Mouse (Mus musculus): Measurements from ENCODE around the gene Gpr160. TPM values are rescaled to one million over a fixed set of nuclear protein-coding genes. Genes with fewer than 3 reads are reported as not detected.
A peak's percentile ranks its signal among the peaks of the same experiment; 100 is the strongest.
"Not testable (repeated sequence)": the region's sequence is repeated elsewhere in the genome, so short reads cannot be mapped to it uniquely, and the experiment has no call there.

Gpr160 gene
- polyA plus RNA-seq, 1 experiment, result 11.2 TPM

DNA sequence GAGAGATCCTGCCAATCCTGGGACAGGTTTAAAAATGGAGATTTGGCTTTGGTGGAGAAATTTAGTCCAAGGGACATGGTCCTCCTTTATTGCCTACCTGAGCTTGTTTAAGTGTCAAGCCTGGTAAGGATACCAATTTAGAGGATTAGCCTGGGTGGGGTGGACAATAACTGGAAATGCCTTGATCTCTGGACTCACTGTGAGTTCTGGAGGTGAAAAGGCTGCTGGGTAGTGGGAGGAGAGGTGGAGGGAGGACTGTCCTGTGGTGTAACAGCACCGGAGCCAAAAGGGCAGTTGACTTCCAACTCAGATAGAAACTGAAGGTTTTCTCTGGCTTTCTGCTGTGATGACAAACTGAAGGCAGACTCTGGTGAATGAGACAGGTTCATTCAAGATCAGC is 8.3 kb upstream of the Gpr160 start:
- Histone ChIP-seq H3K4me1 (ENCODE audit: control insufficient read depth, insufficient read depth, low read length) (no peaks in the 10 kb centered on the region), H3K4me3 (replicated peaks; ENCODE audit: control insufficient read depth, low read depth, low read length) (no peak overlapping the region), H3K27ac (ENCODE audit: control insufficient read depth, insufficient read depth, low read depth, low read length, poor library complexity) (no peak overlapping the region)
- 67% methylated on average over 1 of the region's 1 CpGs for WGBS
- no peak for TF ChIP-seq POLR2A (IDR thresholded peaks at IDR 0.05; ENCODE audit: borderline replicate concordance, control insufficient read depth, low read depth, low read length)
- TF ChIP-seq CTCF (IDR thresholded peaks at IDR 0.05; ENCODE audit: control insufficient read depth, insufficient read depth, low read length), result no peak

DNA sequence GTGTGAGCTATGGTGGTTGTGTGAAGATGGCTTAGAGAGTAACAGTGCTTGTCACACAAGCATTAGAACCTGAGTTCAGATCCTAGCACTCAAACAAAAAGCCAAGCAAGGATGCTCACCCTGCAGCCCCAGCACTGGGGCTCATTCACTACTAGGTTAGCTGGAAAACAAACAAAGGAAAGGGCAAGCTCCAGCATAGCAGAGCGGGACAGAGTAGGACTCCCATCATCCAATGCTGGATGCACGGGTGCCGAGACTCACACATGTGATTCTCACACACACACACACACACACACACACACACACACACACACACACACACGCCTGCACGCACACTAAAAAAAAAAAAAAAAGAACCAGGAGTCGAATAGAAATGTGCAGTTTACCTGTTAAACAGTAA is 4.3 kb upstream of the Gpr160 start:
- Histone ChIP-seq H3K4me3 (replicated peaks; ENCODE audit: control insufficient read depth, low read depth, low read length) (no peak overlapping the region), H3K27ac (ENCODE audit: control insufficient read depth, insufficient read depth, low read depth, low read length, poor library complexity) (no peak overlapping the region), H3K4me1 (ENCODE audit: control insufficient read depth, insufficient read depth, low read length) (no peaks in the 10 kb centered on the region)
- TF ChIP-seq POLR2A (IDR thresholded peaks at IDR 0.05; ENCODE audit: borderline replicate concordance, control insufficient read depth, low read depth, low read length) (no peak), CTCF (IDR thresholded peaks at IDR 0.05; ENCODE audit: control insufficient read depth, insufficient read depth, low read length) (no peak)
- WGBS, result 50% methylated on average over 6 of the region's 6 CpGs

DNA sequence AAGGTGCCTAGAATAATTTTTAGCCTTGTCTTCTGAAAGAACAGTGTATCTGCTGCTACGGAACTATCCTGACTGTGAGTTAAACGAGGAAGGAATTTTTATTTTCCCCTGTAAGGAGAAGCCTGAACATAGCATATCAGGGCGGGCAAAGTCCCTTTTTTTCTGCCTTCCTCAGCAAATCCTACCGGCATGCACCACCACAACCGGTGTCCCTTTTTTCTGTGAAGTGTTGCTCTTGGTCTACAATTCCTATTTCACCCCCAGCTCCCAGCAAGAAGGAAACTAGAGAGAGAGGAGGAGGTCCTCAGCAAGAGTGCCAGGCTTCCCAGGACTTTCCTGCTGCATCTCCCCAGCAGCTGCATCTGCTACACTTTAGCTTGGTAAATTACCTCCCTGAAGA is 2.2 kb upstream of the Gpr160 start:
- TF ChIP-seq POLR2A (IDR thresholded peaks at IDR 0.05; ENCODE audit: borderline replicate concordance, control insufficient read depth, low read depth, low read length) (no peak), CTCF (IDR thresholded peaks at IDR 0.05; ENCODE audit: control insufficient read depth, insufficient read depth, low read length) (no peak)
- Histone ChIP-seq H3K4me3 (replicated peaks; ENCODE audit: control insufficient read depth, low read depth, low read length) (no peak overlapping the region), H3K27ac (ENCODE audit: control insufficient read depth, insufficient read depth, low read depth, low read length, poor library complexity) (no peak overlapping the region), H3K4me1 (ENCODE audit: control insufficient read depth, insufficient read depth, low read length) (no peaks in the 10 kb centered on the region; the same call in 1 of the 2 replicates)
- WGBS, result 88% methylated on average over 5 of the region's 5 CpGs

DNA sequence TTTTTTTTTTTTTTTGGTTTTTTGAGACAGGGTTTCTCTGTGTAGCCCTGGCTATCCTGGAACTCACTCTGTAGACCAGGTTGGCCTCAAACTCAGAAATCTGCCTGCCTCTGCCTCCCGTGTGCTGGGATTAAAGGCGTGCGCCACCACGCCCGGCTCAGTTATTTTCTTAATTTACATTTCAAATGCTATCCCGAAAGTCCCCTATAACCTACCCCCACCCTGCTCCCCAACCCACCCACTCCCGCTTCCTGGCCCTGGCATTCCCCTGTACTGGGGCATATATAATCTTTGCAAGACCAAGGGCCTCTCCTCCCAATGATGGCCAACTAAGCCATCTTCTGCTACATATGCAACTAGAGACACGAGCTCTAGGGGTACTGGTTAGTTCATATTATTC is 3.8 kb downstream of the Gpr160 start:
- not testable (repeated sequence) for H3K4me3 ChIP-seq (replicated peaks; ENCODE audit: control insufficient read depth, low read depth, low read length); H3K4me1 ChIP-seq (ENCODE audit: control insufficient read depth, insufficient read depth, low read length); H3K27ac ChIP-seq (ENCODE audit: control insufficient read depth, insufficient read depth, low read depth, low read length, poor library complexity)
- WGBS, result 88% methylated on average over 8 of the region's 8 CpGs

DNA sequence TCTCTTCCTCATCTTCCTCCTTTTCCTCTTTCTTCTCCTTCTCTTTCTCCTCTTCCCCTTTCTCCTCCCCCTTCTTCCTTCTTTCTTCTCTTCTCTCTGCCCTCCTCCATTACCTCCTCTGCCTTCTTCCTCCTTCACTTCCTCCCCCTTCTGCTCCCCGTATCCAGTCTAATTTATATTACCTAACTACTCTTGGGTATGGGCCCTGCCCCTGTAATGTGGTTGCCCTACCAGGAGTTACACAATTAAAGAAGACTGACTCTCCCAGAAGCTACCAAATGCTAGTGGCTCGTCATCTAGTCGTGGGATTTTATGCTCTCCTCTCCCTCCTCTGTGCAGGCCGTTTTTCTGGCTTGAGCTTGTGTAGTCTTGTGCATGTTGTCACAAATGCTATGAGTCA is 5.0 kb downstream of the Gpr160 start:
- H3K4me1 ChIP-seq (ENCODE audit: control insufficient read depth, insufficient read depth, low read length), result peaks cover 7% of the 10 kb centered on the region; the same call in 1 of the 2 replicates
- H3K4me3 ChIP-seq (replicated peaks; ENCODE audit: control insufficient read depth, low read depth, low read length), result no peak overlapping the region
- no peak overlapping the region for H3K27ac ChIP-seq (ENCODE audit: control insufficient read depth, insufficient read depth, low read depth, low read length, poor library complexity)
- TF ChIP-seq POLR2A (IDR thresholded peaks at IDR 0.05; ENCODE audit: borderline replicate concordance, control insufficient read depth, low read depth, low read length), result no peak
- WGBS, result 29% methylated on average over 4 of the region's 4 CpGs

DNA sequence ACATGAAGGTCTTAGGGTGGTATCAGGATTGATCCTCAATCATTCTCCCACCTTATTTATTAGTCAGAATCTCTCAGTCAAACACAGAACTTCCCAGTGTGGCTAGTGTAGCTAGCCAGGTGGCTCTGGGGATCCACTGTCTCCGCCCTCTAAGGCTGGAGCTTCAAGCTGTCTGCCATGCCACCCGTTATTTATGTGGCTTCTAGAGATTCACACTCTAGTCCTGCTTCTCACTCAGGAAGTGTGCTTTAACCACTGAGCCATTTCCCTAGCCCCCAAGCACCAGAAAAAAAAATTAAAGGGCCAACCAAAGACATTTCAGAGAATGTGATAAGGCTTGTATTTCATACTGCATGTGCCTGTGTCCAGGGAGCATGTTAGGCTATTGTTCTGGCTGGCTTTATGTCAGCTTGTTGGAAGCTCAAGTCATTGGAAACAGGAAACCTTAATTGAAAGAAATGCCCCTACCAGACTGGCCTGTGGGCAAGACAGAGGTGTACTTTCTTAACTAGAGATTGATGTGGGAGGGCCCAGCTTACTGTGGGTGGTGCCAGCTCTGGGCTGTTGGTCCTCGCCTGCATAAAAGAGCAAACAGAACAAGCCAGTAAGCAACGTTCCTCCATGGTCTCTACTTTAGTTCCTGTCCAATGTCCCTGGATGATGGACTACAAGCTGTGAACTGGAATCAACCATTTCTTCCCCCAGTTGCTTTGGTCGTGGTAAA is 8.1 kb downstream of the Gpr160 start:
- H3K4me3 ChIP-seq (replicated peaks; ENCODE audit: control insufficient read depth, low read depth, low read length), result no peak overlapping the region
- TF ChIP-seq POLR2A (IDR thresholded peaks at IDR 0.05; ENCODE audit: borderline replicate concordance, control insufficient read depth, low read depth, low read length) (no peak), CTCF (IDR thresholded peaks at IDR 0.05; ENCODE audit: control insufficient read depth, insufficient read depth, low read length) (no peak)
- WGBS, result 11% methylated on average over 5 of the region's 5 CpGs
- H3K27ac ChIP-seq (ENCODE audit: control insufficient read depth, insufficient read depth, low read depth, low read length, poor library complexity), result peak overlapping the region; percentile 74
- H3K4me1 ChIP-seq (ENCODE audit: control insufficient read depth, insufficient read depth, low read length), result peaks cover 7% of the 10 kb centered on the region; the same call in 1 of the 2 replicates

DNA sequence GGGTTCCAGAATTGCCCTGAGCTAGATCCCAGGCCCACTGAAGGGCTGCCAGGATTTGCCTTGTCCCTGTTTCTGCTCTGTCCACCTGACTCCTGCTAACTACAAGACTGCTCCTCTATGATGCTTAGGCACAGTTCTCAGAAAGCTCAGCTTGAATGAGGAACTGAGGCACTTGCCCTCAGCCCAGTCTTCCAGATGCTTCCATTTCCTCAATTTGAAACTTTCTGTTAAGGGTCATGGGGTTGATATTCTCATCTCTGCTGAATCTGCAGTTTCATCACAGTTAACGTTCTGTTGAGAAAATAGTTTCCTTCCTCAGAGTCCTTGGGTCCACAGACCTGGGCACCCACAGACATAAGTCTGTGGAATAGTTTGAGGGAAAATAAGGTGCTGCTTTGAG is 8.9 kb downstream of the Gpr160 start:
- 5% methylated on average over 1 of the region's 1 CpGs for WGBS
- TF ChIP-seq CTCF (IDR thresholded peaks at IDR 0.05; ENCODE audit: control insufficient read depth, insufficient read depth, low read length) (no peak), POLR2A (IDR thresholded peaks at IDR 0.05; ENCODE audit: borderline replicate concordance, control insufficient read depth, low read depth, low read length) (no peak)
- Histone ChIP-seq H3K27ac (ENCODE audit: control insufficient read depth, insufficient read depth, low read depth, low read length, poor library complexity) (peak overlapping the region; percentile 74), H3K4me1 (ENCODE audit: control insufficient read depth, insufficient read depth, low read length) (peaks cover 7% of the 10 kb centered on the region; the same call in 1 of the 2 replicates), H3K4me3 (replicated peaks; ENCODE audit: control insufficient read depth, low read depth, low read length) (no peak overlapping the region)

DNA sequence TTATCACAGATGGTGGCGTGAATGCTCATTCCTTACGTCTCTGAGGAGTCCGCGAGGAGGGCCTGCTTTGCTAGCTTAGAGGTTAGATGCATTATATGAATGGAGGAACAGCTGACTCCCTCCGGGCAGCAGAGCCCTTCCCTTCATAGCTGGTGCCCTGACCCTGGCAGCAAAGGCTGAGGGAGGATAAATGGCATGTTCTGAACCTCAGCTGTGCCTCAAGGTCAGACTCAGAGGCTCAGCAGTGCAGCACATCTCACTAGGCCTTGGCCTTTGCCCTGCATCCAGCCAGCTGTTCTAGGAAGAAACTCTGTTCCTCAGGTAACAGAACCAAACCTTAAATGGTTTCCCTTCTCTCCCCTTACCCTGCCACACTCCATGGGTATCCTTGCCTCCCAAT is 12.4 kb downstream of the Gpr160 start:
- Histone ChIP-seq H3K4me3 (replicated peaks; ENCODE audit: control insufficient read depth, low read depth, low read length) (no peak overlapping the region), H3K4me1 (ENCODE audit: control insufficient read depth, insufficient read depth, low read length) (peaks cover 2% of the 10 kb centered on the region; the same call in 1 of the 2 replicates), H3K27ac (ENCODE audit: control insufficient read depth, insufficient read depth, low read depth, low read length, poor library complexity) (no peak overlapping the region)
- 81% methylated on average over 5 of the region's 5 CpGs for WGBS
- no peak for TF ChIP-seq POLR2A (IDR thresholded peaks at IDR 0.05; ENCODE audit: borderline replicate concordance, control insufficient read depth, low read depth, low read length)
- no peak for TF ChIP-seq CTCF (IDR thresholded peaks at IDR 0.05; ENCODE audit: control insufficient read depth, insufficient read depth, low read length)

DNA sequence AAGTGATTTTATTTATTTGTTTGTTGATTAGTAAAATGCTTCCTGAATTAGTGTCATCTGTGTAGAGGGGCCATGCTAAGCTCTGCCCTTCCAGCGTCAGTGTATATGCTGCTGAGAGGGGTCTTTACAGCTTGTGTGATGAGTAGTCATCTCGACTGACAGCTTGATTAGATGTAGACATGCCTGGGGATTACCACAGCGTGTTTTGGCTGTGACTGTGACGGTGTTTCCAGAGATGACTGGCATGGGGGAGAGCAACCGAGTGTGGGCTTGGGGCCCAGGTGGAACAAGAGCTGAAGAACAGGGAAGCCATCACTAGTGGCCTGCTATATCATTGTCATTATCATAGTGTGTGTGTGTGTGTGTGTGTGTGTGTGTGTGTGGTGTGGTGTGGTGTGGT is 12.9 kb downstream of the Gpr160 start:
- WGBS, result 68% methylated on average over 5 of the region's 5 CpGs
- Histone ChIP-seq H3K4me3 (replicated peaks; ENCODE audit: control insufficient read depth, low read depth, low read length) (no peak overlapping the region), H3K27ac (ENCODE audit: control insufficient read depth, insufficient read depth, low read depth, low read length, poor library complexity) (no peak overlapping the region), H3K4me1 (ENCODE audit: control insufficient read depth, insufficient read depth, low read length) (peaks cover 2% of the 10 kb centered on the region; the same call in 1 of the 2 replicates)
- TF ChIP-seq POLR2A (IDR thresholded peaks at IDR 0.05; ENCODE audit: borderline replicate concordance, control insufficient read depth, low read depth, low read length) (no peak), CTCF (IDR thresholded peaks at IDR 0.05; ENCODE audit: control insufficient read depth, insufficient read depth, low read length) (no peak)
